Mouse (Mus musculus) liver (tissue): ENCODE results near the gene Tube1.
"Not testable (repeated sequence)": the region's sequence is repeated elsewhere in the genome, so short reads cannot be mapped to it uniquely, and the experiment has no call there.

ENCODE experiments used
- DNase-seq: peaks from one replicate; pipeline ENCODE4 v3.0.0-alpha.2; 2020; ENCODE audit warnings: mixed read lengths

Tube1 gene

GRCm38 (mm10) chr10:39169642-39170041, 35.9 kb downstream of the Tube1 start:
- no peak for DNase-seq

GRCm38 (mm10) chr10:39170181-39170580, 36.4 kb downstream of the Tube1 start:
- peak; percentile 68 for DNase-seq

- DNase-seq = no peak
These were observed 36.9 kb downstream of the Tube1 start for GRCm38 (mm10) chr10:39170706-39171105.

GRCm38 (mm10) chr10:39171134-39171533, 37.4 kb downstream of the Tube1 start:
- peak; percentile 88 for DNase-seq

GRCm38 (mm10) chr10:39171603-39172539, 38.1 kb downstream of the Tube1 start:
- DNase-seq = peak; percentile 85

- DNase-seq = no peak
These were observed 38.8 kb downstream of the Tube1 start for GRCm38 (mm10) chr10:39172540-39172931.

GRCm38 (mm10) chr10:39173077-39173476, 39.3 kb downstream of the Tube1 start:
- DNase-seq = peak; percentile 14

- DNase-seq = no peak
These were observed 43.2 kb downstream of the Tube1 start for GRCm38 (mm10) chr10:39176981-39177380.

GRCm38 (mm10) chr10:39184864-39185544, 51.2 kb downstream of the Tube1 start:
- DNase-seq = peak; percentile 15

- no peak for DNase-seq
These were observed 51.8 kb downstream of the Tube1 start for GRCm38 (mm10) chr10:39185545-39185906.

GRCm38 (mm10) chr10:39192673-39193072, 58.9 kb downstream of the Tube1 start:
- no peak for DNase-seq

GRCm38 (mm10) chr10:39198216-39198615, 64.4 kb downstream of the Tube1 start:
- not testable (repeated sequence) for DNase-seq
